Mouse (Mus musculus): ENCODE results near the gene Slc18a3. TPM values are rescaled to one million over a fixed set of nuclear protein-coding genes. Genes with fewer than 3 reads are reported as not detected.

The Slc18a3 gene
- total RNA-seq (2023): not detected

GRCm38 (mm10) chr14:32464601-32465505 lies at the start of gene Slc18a3:
Gene Slc18a3 (minus strand): TSS chr14:32464850.

GRCm38 (mm10) chr14:32513336-32514032 lies 48.8 kb upstream of the Slc18a3 start, which contains the start of gene Ercc6:
Gene Ercc6 (plus strand): TSS chr14:32513521.

DNA sequence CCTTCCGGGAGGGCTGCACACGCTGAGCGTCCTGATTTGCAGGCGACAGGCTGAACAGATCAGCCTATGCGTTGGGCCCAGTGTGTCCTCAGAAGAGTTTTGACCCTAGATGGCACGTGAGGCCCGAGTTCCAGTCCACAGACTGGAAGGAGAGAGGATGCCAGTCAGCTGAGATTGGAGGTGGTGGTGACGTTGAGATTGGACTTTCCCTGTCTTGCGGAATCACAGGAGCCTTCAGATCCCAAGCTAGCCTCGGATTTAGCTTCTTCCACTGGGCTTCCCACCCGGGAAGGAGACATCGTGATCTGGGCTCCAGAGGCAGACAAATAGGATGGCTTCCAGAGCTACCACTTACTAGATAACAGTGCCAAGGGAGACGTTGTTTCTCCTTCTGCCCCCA lies 1.2 kb upstream of the Slc18a3 start, which contains the start of gene Chat:
Gene Chat (minus strand): TSS at position 101 of the 400 bp plus-strand sequence.

Other genes starting within 250 kb of the Slc18a3 start
- gene Ogdhl, start 142.8 kb downstream of the Slc18a3 start, total RNA-seq (2023): 0.35 TPM
- not detected for gene 1700024G13Rik, start 76.5 kb downstream of the Slc18a3 start, total RNA-seq (2023)
- not detected for gene Chat, start 1.1 kb upstream of the Slc18a3 start, total RNA-seq (2023)
- gene Ercc6, start 48.7 kb upstream of the Slc18a3 start, total RNA-seq (2023): 60.1 TPM
- not detected for gene Prrxl1, start 134.6 kb upstream of the Slc18a3 start, total RNA-seq (2023)
- gene 3425401B19Rik, start 220.4 kb upstream of the Slc18a3 start, total RNA-seq (2023): not detected

Measured in CD4-positive naive resting alpha-beta T cell, adult 76 days (primary cell).